Mouse (Mus musculus) neutrophil, adult 5-6 weeks (primary cell): ENCODE data around the gene Lingo1. TPM values are rescaled to one million over a fixed set of nuclear protein-coding genes. Genes with fewer than 3 reads are reported as not detected.
A peak's percentile ranks its signal among the peaks of the same experiment; 100 is the strongest.

Experiments used
- ATAC-seq: fragments of 151-379, 151-347 bp; 2 replicates; pipeline ENCODE4 v1.8.0; 2017; ENCODE audit warnings: mild to moderate bottlenecking, moderate TSS enrichment; ENCODE audit not compliant: insufficient number of reproducible peaks, poor library complexity, low FRiP score, severe bottlenecking; ENCODE audit errors: extremely low read depth
- total RNA-seq: library from RNA; stranded (forward); fragments of 200-1000 nt; gene quantifications from 2 replicates; pipeline ENCODE4 v1.2.3, GENCODE M21; 2017

Lingo1 gene
- total RNA-seq, 1 experiment from 2014 or later, result not detected

- ATAC-seq, result no peak
Measured at GRCm38 (mm10) chr9:56651586-56651985, 144.7 kb downstream of the Lingo1 start.

GRCm38 (mm10) chr9:56646227-56647025 lies 149.8 kb downstream of the Lingo1 start:
- ATAC-seq, result no peak

GRCm38 (mm10) chr9:56643474-56643873 lies 152.8 kb downstream of the Lingo1 start:
- no peak for ATAC-seq

- no peak for ATAC-seq
Measured at GRCm38 (mm10) chr9:56638226-56638905, 157.9 kb downstream of the Lingo1 start.

GRCm38 (mm10) chr9:56637403-56637857 lies 158.8 kb downstream of the Lingo1 start:
- no peak for ATAC-seq

- ATAC-seq, result no peak
Measured at GRCm38 (mm10) chr9:56636766-56637402, 159.4 kb downstream of the Lingo1 start.

- peak; percentile 43 for ATAC-seq
Measured at GRCm38 (mm10) chr9:56636214-56636613, 160.1 kb downstream of the Lingo1 start.

GRCm38 (mm10) chr9:56635498-56636121 lies 160.7 kb downstream of the Lingo1 start:
- ATAC-seq, result no peak

- no peak for ATAC-seq
Measured at GRCm38 (mm10) chr9:56635121-56635497, 161.2 kb downstream of the Lingo1 start.

GRCm38 (mm10) chr9:56634406-56635120 lies 161.7 kb downstream of the Lingo1 start:
- no peak for ATAC-seq

- no peak for ATAC-seq
Measured at GRCm38 (mm10) chr9:56633449-56634225, 162.6 kb downstream of the Lingo1 start.

- ATAC-seq, result no peak
Measured at GRCm38 (mm10) chr9:56630945-56631344, 165.3 kb downstream of the Lingo1 start.

GRCm38 (mm10) chr9:56629674-56630397 lies 166.4 kb downstream of the Lingo1 start:
- ATAC-seq, result no peak

GRCm38 (mm10) chr9:56627295-56627694 lies 169.0 kb downstream of the Lingo1 start:
- ATAC-seq, result no peak

GRCm38 (mm10) chr9:56624923-56625322 lies 171.3 kb downstream of the Lingo1 start:
- ATAC-seq, result no peak

- ATAC-seq, result no peak
Measured at GRCm38 (mm10) chr9:56623361-56623760, 172.9 kb downstream of the Lingo1 start.

- no peak for ATAC-seq
Measured at GRCm38 (mm10) chr9:56622761-56623160, 173.5 kb downstream of the Lingo1 start.
